Mouse (Mus musculus): ENCODE results near the gene Tfb2m.

Gene Tfb2m

DNA sequence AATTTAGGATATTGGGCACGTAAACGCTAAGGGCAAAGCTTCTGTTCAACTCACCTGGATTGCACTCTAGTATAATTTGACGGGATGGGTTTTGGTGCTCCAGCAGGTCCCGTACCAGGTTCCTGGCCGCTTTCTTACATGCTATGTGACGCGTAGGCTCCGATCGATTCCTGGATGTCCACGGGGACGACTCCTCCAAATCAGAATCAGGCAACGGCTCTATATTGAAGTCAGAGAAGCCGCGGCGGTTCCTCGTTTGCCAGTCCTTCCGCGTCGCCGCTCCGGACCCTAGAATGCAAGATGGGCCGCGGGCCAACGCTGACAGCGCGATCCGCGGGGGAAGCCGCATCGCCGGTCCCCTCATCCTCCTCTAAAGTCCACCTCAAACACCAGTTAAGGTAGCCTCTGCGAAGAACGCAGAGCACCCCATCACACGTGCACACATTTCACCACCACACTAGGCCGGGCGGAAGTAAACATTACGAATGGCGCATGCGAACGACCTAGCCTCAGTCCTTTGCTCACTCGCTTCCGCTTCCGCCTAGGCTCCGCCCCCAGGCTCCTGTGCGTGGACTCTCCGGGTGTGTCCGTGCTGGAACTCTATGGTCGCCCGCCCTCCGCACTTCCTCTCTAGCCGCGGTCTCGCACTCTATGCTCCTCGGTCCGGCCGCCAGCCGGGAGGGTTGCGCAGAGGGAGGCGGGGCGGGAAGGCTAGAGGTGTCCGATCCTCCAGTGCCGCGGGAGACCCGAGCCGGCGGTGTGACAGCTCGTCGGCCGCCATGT lies at the start of gene Tfb2m, which contains the start of gene Cnst:
Gene Tfb2m, minus strand, starts transcription at position 500 of the 783 bp plus-strand sequence.
Gene Cnst, plus strand, starts transcription at position 603 of the 783 bp plus-strand sequence.
- peak; percentile 99 for DNase-seq

DNA sequence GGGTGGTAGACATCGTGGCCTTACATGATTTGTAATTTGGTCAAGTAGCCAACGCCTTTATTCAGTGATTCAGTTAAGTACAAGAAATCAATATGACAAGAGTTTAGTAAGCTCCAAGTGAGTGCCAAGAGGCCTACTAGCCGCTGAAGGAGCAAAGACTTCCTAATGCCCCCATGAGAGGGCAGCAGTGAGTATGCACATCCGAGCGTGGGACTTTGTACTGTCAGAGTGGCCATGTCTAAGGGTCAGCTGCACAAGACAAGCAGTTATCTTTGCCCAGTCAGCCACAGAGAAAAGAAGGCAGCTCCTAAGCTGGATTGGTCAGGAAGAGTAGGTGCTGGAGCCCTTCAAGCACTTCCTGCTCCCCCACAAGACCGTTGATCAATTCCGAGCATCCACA lies 46.9 kb upstream of the Tfb2m start:
- peak; percentile 32 for DNase-seq

DNA sequence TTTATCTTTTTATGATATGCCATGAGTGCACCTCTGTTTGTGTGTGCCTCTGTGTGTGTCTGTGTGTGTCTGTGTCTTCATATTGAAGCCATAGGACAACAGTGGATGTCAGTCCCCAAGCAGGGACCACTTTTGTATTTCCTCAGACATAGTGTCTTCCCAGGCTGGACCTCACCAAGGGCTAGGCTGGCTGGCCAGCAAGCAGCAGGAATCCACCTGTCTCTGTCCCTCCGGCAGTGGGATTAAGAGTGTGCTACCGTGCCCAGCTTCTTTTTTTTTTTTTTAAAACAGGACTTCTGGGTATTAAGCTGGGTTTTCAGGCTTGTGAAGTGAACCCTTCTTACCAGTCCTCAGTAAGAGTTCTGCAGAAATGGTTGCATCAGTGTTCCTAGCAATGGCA lies 46.1 kb upstream of the Tfb2m start:
- DNase-seq, result no peak

DNA sequence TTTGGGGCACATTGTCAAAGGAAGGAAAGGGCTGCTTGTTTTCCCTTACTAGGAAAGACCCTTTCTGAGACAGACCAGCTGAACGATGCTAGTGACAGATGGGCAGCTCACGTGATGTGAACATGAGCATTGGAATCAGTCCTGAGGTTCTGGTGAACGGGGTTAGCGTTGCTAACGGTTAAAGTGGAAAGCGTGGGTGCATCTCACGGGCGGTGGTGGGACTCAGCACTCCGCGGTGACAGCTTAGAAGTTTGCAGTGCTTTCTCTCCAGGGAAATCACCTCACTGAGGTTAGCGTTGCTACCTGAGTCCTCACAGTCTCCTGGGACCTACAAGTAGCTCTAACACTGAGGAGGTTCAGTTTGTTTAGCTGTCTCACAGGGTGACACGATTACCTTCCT lies 45.6 kb upstream of the Tfb2m start:
- DNase-seq, result no peak

DNA sequence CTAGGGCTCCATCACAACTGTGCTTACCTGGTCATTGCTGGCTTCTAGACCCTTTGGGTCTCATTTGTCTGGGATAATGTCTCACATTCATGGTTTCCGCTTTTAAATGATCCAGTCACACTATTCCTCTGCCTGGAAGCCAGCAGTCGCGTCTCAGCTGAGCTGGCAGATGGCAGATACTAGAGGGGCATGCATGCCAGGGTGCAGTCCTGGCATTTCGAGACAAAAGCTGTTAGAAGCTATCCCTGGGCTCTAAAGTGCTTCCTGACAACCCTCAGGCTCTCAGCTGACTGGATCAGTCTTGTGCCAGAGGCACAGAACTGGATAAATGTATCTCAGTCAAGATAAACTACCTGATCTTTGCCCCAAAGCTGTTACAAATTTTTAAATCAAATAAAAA lies 42.2 kb upstream of the Tfb2m start:
- DNase-seq, result no peak

DNA sequence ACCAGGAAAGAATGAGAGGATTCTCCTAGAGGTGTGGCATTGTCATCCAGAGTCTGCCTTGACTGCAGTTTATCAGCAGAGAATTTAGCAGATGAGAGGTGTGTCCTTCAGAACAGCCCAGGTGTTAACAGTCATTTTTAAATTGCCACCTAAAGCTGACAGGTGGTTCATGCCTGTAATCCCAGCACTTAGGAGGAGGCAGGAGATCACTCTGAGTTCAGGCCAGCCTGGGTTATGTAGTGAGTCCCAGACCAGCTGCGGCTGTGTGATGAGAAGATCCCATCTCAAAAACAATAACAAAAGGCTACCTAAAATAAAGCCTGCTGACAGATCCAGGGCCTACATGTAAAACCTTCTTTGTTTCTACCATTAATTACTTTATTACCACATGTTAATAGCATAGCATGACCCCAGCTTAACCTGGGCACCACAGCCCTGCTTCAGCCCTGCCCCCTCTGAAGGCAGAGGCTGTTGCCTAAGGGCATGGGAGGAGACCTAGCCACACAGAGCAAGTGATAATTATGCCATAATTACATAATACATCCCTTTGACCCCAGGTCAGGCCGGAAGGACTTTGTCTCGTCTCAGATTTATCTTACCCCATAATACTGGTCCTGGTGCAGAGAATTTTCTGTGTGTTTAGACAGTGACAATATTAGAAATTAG lies 40.5 kb upstream of the Tfb2m start:
- no peak for DNase-seq

DNA sequence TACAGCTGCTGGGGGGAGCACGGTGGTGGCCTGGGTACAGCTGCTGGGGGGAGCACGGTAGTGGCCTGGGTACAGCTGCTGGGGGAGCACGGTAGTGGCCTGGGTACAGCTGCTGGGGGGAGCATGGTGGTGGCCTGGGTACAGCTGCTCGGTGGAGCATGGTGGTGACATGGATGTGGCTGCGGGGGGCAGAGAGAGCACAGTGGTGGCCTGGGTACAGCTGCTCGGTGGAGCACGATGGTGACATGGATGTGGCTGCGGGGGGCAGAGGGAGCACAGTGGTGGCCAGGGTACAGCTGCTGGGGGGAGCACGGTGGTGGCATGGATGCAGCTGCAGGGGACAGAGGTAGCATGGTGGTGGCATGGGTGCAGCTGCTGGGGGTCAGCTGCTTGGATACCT lies 39.6 kb upstream of the Tfb2m start:
- DNase-seq, result no peak

DNA sequence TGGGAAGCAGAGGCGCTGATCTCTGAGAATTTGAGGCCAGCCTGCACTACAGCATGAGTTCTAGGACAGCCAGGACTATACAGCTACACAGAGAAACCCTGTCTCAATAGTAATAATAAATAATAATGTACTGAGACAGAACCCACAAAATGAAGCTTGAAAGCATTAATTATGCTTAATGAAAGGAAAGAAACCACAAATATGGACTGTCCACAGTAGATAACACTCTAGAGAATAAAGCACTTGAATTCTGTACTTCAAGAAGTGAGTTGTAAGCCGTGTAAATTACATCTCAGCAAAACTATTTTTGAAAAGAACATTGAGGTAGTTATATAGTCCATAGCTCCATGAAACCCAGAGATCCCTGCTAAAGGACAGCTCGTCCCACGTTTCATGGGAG lies 38.2 kb upstream of the Tfb2m start:
- DNase-seq, result no peak

DNA sequence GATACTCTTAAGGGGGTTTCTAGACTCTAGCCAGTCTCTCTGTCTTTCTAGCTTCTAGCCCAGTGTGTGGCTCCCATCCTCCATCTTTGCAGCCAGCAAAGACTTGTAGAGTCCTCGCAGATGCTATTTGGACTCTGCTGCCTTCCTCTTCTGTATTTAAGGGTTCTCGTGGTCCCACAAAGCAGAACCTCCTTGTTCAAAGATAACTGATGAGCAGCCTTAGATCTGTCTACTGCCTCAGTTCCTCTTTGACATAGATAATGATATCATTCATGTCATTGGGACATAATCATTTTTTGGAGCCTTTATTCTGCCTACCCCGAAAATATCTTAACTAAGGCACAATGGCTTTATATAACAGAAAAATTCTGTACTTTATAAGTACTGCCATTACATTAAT lies 37.0 kb upstream of the Tfb2m start:
- no peak for DNase-seq

DNA sequence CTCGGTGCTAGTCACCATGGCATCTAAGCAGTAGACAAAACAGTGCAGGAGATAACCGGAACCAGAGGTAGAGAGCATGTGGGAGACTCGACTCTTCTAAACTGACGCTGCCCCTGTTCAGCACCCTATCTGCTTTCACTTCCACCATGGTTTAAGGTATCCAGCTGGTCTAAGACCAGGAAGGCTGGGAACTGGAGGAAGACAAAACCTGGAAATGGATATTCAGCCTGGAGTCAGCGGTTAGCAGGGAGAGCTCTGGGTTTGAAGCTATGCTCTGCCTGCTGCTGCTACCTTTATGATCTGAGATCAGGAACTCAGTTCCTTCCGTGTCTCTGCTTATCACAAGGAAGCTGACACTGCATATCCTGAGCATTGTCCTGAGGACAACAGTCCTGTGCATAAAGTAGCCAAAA lies 36.0 kb upstream of the Tfb2m start:
- peak; percentile 29 for DNase-seq

DNA sequence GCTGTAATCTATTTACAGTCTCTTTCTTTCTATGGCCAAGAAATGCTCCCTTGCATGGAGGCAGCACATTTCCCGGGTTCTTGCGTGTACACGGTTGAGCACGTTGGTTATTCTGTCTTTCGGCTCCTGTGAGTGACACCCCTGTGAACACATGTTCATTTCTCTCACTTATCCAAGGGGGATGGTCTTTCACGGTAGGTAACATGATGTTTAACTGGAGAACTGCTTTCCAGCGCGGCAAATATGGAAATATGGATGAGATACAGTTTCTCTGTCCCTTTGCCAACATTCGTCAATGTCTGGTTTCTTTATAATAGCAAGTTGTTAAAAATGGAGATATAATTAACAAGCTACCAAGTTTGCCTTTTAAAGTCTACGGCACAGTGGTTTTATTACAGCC lies 35.4 kb upstream of the Tfb2m start:
- no peak for DNase-seq

DNA sequence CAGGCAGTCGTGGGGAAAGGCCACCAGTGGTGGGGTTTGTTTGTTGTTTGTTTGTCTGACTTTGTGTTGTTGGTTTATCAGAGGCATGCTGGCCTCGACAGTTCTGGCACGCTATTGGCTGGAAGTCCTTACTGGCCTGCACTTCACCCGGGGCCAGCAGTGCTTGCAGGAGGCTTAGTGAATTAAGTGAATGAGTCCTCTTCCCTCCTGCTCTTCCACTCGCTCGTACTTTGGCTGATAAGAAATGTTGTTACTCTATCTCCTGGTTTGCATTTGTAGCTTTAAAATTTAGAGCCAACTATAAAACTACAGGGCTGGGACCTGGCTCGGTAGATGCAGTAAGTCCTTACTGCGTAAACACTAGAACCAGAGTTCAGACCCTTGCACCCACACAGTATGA lies 34.1 kb upstream of the Tfb2m start:
- no peak for DNase-seq

DNA sequence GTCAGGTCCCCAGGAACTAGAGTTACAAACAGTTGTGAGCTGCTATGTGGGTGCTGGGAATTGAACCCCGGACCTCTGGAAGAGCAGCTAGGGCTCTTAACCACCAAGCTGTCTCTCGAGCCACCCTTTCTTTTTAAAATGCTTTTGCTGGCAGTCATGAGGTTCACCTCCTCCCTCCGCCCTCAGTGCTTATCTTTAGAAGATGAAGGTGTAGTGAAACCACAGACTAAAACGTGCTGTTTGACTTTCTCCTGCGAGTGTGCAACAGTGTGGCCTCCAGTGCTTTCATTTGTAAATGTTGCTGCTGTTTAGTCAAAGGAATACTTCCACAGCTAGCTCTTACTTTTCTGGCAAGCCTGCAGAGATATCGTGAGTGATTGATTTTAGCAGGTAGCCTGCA lies 32.6 kb upstream of the Tfb2m start:
- no peak for DNase-seq

DNA sequence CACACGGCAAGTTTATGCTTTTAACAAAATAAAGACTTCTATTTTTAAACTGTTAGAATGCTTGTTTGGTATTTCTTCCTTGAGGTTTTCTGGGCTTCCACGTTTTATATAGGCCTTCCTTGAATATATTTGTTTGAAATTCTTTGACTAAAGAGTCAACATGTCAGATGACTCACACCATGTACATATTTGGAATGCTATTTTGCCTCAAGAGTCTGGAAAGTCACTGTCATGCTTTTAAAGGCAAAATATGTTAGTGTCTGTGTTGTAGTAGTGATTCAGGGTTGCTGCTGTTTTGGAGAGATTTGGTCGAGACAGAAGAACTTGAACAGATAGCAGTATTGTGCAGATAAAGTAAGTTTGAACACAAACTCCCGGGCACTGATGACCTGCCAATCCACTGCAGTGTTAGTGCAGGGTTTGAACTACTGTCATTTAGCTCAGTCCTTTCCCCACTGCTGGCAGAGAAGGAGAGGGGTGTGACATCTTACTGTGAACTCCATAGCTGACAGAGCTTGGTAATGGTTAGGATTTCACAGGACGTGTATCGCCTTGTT lies 27.7 kb upstream of the Tfb2m start:
- no peak for DNase-seq

DNA sequence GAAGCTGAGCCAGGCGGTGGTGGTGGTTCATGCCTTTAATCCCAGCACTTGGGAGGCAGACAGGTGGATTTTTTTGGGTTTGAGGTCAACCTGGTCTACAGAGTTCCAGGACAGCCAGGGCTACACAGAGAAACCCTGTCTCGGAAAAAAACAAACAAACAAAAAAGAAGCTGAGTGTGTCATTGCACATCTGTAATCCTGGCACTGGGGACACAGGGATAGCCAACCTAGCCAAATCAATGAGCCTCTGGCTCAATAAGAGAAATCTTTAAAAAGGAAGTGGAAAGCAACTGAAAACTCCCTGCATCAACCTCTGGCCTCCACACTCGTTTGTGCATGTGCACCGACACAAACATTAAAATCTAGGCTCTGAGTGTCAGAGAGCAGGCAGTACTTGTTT lies 25.6 kb upstream of the Tfb2m start:
- no peak for DNase-seq

DNA sequence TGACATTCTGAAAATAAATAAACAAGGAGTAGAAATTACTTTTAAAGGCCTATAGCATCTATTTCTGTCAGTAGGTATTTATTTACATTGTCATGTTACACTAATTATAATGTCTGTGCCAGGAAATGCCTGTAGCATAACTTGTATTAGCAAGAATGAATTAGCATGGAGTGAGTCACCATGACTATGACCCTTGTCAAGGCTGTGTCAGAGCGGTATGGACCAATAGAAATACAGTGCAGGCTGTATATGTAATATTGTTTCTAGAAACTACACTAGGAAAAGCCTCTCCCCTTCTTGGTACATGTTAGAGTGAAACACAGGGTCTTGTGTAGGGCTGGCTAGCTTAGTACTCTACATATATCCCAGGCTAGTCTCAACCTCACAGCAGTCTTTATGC lies 24.4 kb upstream of the Tfb2m start:
- no peak for DNase-seq

DNA sequence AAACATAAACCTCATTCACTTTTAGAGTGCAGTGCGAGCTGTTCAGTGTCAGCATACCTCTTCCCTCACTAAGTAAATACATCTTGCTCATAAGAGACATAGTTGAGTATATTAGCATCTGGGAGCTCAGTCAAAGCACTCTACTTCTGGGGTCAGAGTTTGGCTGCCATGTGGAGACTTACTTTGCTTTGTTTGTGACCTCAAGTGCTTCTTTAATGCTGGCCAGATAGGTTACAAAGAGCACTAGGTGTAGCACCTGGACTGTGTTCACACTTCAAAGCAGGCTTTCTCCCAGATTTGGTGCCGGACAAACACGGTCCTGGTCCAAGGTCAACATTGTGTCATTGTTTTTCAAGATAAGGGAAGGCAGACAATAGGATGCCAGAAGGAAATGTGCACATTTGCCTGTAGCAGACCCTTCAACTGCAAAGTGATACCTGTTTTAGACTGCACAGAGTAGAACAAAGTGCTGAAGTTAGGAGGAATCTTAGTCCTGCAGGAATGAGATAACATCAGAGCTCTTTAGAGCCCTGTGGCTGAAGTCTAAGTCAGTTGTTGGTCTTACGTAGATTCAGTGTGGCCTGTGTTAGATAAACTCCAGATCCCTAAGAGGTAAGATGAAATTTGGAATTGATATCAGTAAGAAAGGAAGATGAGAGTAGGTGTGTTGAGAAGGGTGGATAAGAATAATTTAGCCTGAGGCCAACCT lies 22.8 kb upstream of the Tfb2m start:
- peak; percentile 81 for DNase-seq

DNA sequence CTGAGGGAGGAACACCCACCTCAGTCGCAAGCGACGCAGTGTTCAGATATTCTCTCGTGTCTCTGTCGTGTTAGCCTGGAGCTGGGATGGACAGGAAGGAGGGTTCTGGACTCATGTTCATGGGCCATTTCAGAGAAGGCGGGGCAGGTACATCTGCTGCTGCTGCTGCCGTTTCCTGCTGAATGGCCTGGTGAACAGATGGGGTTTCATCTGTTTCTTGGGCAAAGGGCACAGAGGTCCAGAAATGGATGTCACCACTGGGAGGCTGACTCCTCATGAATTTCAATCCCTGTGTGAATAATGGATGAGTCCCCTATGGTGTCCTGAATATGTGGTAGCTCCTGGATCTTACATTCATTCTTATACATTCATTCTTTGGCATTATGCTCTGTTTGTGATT lies 21.5 kb upstream of the Tfb2m start:
- no peak for DNase-seq

DNA sequence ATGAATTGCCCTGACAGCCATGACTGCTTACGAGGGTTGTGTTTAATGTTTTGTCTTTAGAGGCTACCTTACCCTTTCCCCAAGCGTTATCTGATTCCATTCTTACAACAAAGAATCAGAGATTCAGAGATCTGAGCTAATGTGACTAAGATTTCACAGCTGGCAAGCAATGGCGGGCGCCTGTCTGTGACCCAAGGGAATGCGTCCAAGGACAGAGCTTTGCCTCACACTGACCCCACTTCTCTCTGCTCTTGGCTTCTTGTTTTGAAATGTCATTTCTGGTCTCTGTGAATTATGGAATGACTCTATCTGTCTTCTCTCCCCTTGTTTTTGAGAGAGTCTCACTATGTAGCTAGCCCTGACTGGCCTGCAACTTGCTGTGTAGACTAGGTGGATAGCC lies 17.9 kb upstream of the Tfb2m start:
- peak; percentile 59 for DNase-seq

DNA sequence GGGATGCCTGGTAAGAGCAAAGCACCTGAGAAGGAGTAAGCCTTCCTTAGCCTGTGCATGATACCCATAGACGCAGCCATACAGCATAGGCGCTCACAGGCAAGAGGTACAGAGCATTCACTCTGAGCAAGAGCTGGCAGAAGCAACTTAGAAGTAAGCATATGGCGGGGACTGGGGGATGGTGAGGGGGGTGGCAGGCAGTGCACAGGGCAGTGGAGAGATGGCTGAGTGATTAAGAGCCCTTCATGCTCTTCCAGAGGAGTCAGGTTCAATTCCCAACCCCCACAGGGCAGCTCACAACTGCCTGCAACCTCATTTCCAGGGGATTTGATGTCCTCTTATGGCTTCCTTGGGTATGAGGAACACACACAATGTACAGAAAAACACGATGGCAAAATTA lies 17.1 kb upstream of the Tfb2m start:
- DNase-seq, result no peak

DNA sequence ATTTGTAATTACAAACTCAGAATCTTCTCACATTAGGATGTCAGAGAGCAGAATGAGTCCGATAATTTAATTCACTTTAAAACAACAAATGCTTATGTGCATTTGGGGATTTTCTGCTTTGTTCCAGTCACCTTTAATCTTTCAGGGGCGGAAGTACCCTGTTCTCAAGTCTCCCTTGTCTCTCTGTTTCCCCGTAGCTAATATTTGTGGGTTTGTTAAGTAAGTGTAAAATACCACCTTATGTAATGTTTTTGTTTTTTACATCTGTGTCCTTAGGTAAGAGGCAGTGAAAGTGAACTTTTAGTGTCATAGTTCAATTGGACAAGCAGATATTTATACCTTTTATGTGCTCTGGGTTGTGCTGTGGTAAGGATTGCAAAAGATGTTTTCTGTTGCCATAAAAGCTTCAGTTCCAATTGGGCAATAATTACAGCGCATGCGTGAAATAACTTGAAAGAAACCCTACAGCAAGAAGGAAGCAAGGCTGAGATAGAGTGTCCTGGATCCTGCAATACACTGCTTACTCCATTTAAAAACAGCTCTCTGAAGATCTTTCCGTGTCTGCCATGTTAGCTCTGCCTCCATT lies 14.9 kb upstream of the Tfb2m start:
- DNase-seq, result peak; percentile 70

DNA sequence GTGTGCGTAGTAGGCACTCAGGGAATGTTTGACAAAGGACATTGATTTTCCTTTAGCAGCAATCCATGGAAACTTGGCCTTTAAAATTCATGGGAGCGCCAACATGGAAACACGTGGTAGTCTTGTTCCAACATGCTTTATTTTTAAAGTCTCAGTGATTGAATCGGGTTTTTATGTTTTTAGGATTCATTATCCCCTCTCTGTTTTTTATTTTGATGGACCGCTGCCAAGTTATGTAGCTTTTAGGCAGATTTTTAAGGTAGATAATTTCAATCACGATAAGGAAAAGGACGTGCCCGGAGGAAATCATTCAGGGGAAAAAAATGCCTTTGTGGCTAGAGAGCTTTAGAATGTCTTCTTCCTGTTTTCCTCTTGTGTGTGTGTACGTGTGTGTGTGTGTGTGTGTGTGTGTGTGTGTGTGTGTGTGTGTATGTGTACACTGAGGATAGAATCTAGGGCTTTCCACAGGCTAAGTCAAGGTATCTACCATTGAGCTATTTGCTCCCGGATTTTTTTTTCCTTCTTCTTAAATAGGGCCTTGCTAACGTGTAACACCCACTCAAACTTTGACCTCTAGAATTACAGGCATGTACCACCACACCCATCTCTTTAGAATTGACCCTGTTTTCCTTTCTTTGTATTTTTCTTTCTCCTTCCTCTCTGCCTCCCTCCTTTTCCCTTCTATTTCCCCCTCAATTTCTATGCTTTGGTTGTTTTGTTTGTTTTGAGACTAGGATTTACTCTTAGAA lies 13.6 kb upstream of the Tfb2m start:
- DNase-seq, result no peak

DNA sequence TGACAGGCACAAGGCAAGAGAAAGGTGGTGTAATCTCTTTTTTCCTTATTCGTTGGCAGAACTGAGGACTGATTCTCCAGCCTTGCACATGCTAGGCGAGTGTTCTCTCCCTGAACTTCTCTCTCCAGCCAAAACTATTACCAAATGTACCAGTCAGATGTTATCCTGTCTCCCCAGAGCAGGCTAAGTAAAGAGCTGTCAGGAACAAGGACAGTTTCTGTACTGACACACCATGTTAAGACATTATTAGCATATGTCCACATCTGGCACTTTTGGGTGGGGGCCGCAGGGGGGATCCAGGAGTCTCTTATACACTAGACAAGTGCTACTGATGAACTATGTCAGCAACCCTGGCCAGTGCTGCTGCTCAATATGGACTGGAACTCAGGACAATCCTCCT lies 10.9 kb upstream of the Tfb2m start:
- DNase-seq, result peak; percentile 56

Measured in lung, postnatal 36 days (tissue).